Mouse (Mus musculus): ENCODE data around the gene P2ry14. TPM values are rescaled to one million over a fixed set of nuclear protein-coding genes. Genes with fewer than 3 reads are reported as not detected.
A peak's percentile ranks its signal among the peaks of the same experiment; 100 is the strongest.

The P2ry14 gene
- 2.3 and 3.0 TPM in 2 replicates for polyA plus RNA-seq (2015; fragmentation: Nextera tagmentation; extraction: Ambion mirVana)

GRCm38 (mm10) chr3:59153424-59153823 lies at the start of gene P2ry14:
TSS of gene P2ry14 (minus strand) at chr3:59153618.
- no peak within 1 kb of the TSS for H3K4me2 ChIP-seq
- ATAC-seq (replicated peaks; ENCODE audit: low FRiP score), result no peak
- H3K4me3 ChIP-seq (replicated peaks), result no peak within 1 kb of the TSS
- no peaks in the 10 kb centered on the region for H3K4me1 ChIP-seq
- H3K9ac ChIP-seq, result no peak within 1 kb of the TSS
- no peaks in the 10 kb centered on the region for H3K9me3 ChIP-seq (replicated peaks)
- no peak within 1 kb of the TSS for H3K27ac ChIP-seq
- no peaks in the 10 kb centered on the region for H3K27me3 ChIP-seq
- H3K36me3 ChIP-seq, result no peaks in the 10 kb centered on the region
- 81% methylated on average over 5 of the region's 5 CpGs for WGBS

- ATAC-seq (replicated peaks; ENCODE audit: low FRiP score), result no peak
- no peak overlapping the region for H3K4me2 ChIP-seq
- WGBS, result 74% methylated on average over 4 of the region's 4 CpGs
- no peaks in the 10 kb centered on the region for H3K36me3 ChIP-seq
- no peak overlapping the region for H3K9ac ChIP-seq
- no peak overlapping the region for H3K27ac ChIP-seq
- H3K9me3 ChIP-seq (replicated peaks), result no peaks in the 10 kb centered on the region
- no peaks in the 10 kb centered on the region for H3K27me3 ChIP-seq
- no peaks in the 10 kb centered on the region for H3K4me1 ChIP-seq
- no peak overlapping the region for H3K4me3 ChIP-seq (replicated peaks)
Measured at GRCm38 (mm10) chr3:59197329-59197948, 44.0 kb upstream of the P2ry14 start.

- H3K9ac ChIP-seq, result no peak within 1 kb of the TSS
- no peak within 1 kb of the TSS for H3K27ac ChIP-seq
- H3K4me2 ChIP-seq, result no peak within 1 kb of the TSS
- no peaks in the 10 kb centered on the region for H3K36me3 ChIP-seq
- no peaks in the 10 kb centered on the region for H3K4me1 ChIP-seq
- no peak within 1 kb of the TSS for H3K4me3 ChIP-seq (replicated peaks)
- no peak for ATAC-seq (replicated peaks; ENCODE audit: low FRiP score)
- WGBS, result 87% methylated on average over 7 of the region's 7 CpGs
- no peaks in the 10 kb centered on the region for H3K9me3 ChIP-seq (replicated peaks)
- no peaks in the 10 kb centered on the region for H3K27me3 ChIP-seq
Measured at GRCm38 (mm10) chr3:59194938-59195337, 41.5 kb upstream of the P2ry14 start, which contains the start of gene Gpr87. TSS of gene Gpr87 (minus strand) at chr3:59195104.

- H3K27ac ChIP-seq, result no peak overlapping the region
- no peaks in the 10 kb centered on the region for H3K9me3 ChIP-seq (replicated peaks)
- ATAC-seq (replicated peaks; ENCODE audit: low FRiP score), result no peak
- no peaks in the 10 kb centered on the region for H3K36me3 ChIP-seq
- no peaks in the 10 kb centered on the region for H3K27me3 ChIP-seq
- 90% methylated on average over 7 of the region's 7 CpGs for WGBS
- no peak overlapping the region for H3K9ac ChIP-seq
- H3K4me1 ChIP-seq, result no peaks in the 10 kb centered on the region
- no peak overlapping the region for H3K4me3 ChIP-seq (replicated peaks)
- H3K4me2 ChIP-seq, result no peak overlapping the region
Measured at GRCm38 (mm10) chr3:59194099-59194498, 40.7 kb upstream of the P2ry14 start.

GRCm38 (mm10) chr3:59191674-59192073 lies 38.3 kb upstream of the P2ry14 start:
- H3K4me3 ChIP-seq (replicated peaks), result no peak overlapping the region
- no peaks in the 10 kb centered on the region for H3K27me3 ChIP-seq
- H3K9ac ChIP-seq, result no peak overlapping the region
- no peak overlapping the region for H3K4me2 ChIP-seq
- no peak for ATAC-seq (replicated peaks; ENCODE audit: low FRiP score)
- H3K9me3 ChIP-seq (replicated peaks), result no peaks in the 10 kb centered on the region
- 91% methylated on average over 6 of the region's 6 CpGs for WGBS
- H3K36me3 ChIP-seq, result no peaks in the 10 kb centered on the region
- H3K27ac ChIP-seq, result no peak overlapping the region
- H3K4me1 ChIP-seq, result no peaks in the 10 kb centered on the region

GRCm38 (mm10) chr3:59187336-59187735 lies 33.9 kb upstream of the P2ry14 start:
- no peak overlapping the region for H3K9ac ChIP-seq
- H3K27me3 ChIP-seq, result no peaks in the 10 kb centered on the region
- WGBS, result 77% methylated on average over 4 of the region's 4 CpGs
- H3K27ac ChIP-seq, result no peak overlapping the region
- H3K4me2 ChIP-seq, result no peak overlapping the region
- no peaks in the 10 kb centered on the region for H3K9me3 ChIP-seq (replicated peaks)
- H3K4me1 ChIP-seq, result no peaks in the 10 kb centered on the region
- H3K36me3 ChIP-seq, result no peaks in the 10 kb centered on the region
- no peak overlapping the region for H3K4me3 ChIP-seq (replicated peaks)
- no peak for ATAC-seq (replicated peaks; ENCODE audit: low FRiP score)

GRCm38 (mm10) chr3:59185662-59186061 lies 32.2 kb upstream of the P2ry14 start:
- Histone ChIP-seq H3K27ac (no peak overlapping the region), H3K27me3 (no peaks in the 10 kb centered on the region), H3K4me1 (no peaks in the 10 kb centered on the region), H3K9me3 (replicated peaks) (no peaks in the 10 kb centered on the region), H3K36me3 (no peaks in the 10 kb centered on the region), H3K9ac (no peak overlapping the region), H3K4me2 (no peak overlapping the region), H3K4me3 (replicated peaks) (no peak overlapping the region)
- no peak for ATAC-seq (replicated peaks; ENCODE audit: low FRiP score)
- 84% methylated on average over 4 of the region's 4 CpGs for WGBS

GRCm38 (mm10) chr3:59182129-59182528 lies 28.7 kb upstream of the P2ry14 start:
- Histone ChIP-seq H3K27ac (no peak overlapping the region), H3K27me3 (no peaks in the 10 kb centered on the region), H3K4me3 (replicated peaks) (no peak overlapping the region), H3K36me3 (no peaks in the 10 kb centered on the region), H3K4me1 (no peaks in the 10 kb centered on the region), H3K4me2 (no peak overlapping the region), H3K9ac (no peak overlapping the region), H3K9me3 (replicated peaks) (no peaks in the 10 kb centered on the region)
- ATAC-seq (replicated peaks; ENCODE audit: low FRiP score), result no peak

- no peak overlapping the region for H3K9ac ChIP-seq
- ATAC-seq (replicated peaks; ENCODE audit: low FRiP score), result no peak
- no peak overlapping the region for H3K27ac ChIP-seq
- H3K4me1 ChIP-seq, result no peaks in the 10 kb centered on the region
- H3K9me3 ChIP-seq (replicated peaks), result no peaks in the 10 kb centered on the region
- no peak overlapping the region for H3K4me3 ChIP-seq (replicated peaks)
- H3K4me2 ChIP-seq, result no peak overlapping the region
- H3K27me3 ChIP-seq, result no peaks in the 10 kb centered on the region
- 69% methylated on average over 5 of the region's 5 CpGs for WGBS
- no peaks in the 10 kb centered on the region for H3K36me3 ChIP-seq
Measured at GRCm38 (mm10) chr3:59181134-59181533, 27.7 kb upstream of the P2ry14 start.

GRCm38 (mm10) chr3:59176871-59177270 lies 23.5 kb upstream of the P2ry14 start:
- no peak overlapping the region for H3K9ac ChIP-seq

GRCm38 (mm10) chr3:59175234-59175633 lies 21.8 kb upstream of the P2ry14 start:
- H3K27me3 ChIP-seq, result no peaks in the 10 kb centered on the region
- no peak overlapping the region for H3K4me2 ChIP-seq
- H3K36me3 ChIP-seq, result no peaks in the 10 kb centered on the region
- peak; percentile 79; the same call in 1 of the 2 replicates for ATAC-seq (replicated peaks; ENCODE audit: low FRiP score)
- no peak overlapping the region for H3K27ac ChIP-seq
- WGBS, result 23% methylated on average over 5 of the region's 5 CpGs
- no peaks in the 10 kb centered on the region for H3K9me3 ChIP-seq (replicated peaks)
- H3K9ac ChIP-seq, result no peak overlapping the region
- no peak overlapping the region for H3K4me3 ChIP-seq (replicated peaks)
- peaks cover 5% of the 10 kb centered on the region for H3K4me1 ChIP-seq

More at GRCm38 (mm10) chr3:59176871-59177270, 23.5 kb upstream of the P2ry14 start:
- Histone ChIP-seq H3K4me3 (replicated peaks) (no peak overlapping the region), H3K4me2 (no peak overlapping the region), H3K36me3 (no peaks in the 10 kb centered on the region), H3K4me1 (no peaks in the 10 kb centered on the region), H3K27me3 (no peaks in the 10 kb centered on the region), H3K27ac (no peak overlapping the region), H3K9me3 (replicated peaks) (no peaks in the 10 kb centered on the region)
- ATAC-seq (replicated peaks; ENCODE audit: low FRiP score), result no peak
- 72% methylated on average over 5 of the region's 5 CpGs for WGBS

GRCm38 (mm10) chr3:59174426-59175154 lies 21.2 kb upstream of the P2ry14 start:
- ATAC-seq (replicated peaks; ENCODE audit: low FRiP score), result no peak
- no peak overlapping the region for H3K4me2 ChIP-seq
- no peaks in the 10 kb centered on the region for H3K36me3 ChIP-seq
- no peaks in the 10 kb centered on the region for H3K27me3 ChIP-seq
- H3K9me3 ChIP-seq (replicated peaks), result no peaks in the 10 kb centered on the region
- 73% methylated on average over 6 of the region's 6 CpGs for WGBS
- peaks cover 11% of the 10 kb centered on the region for H3K4me1 ChIP-seq
- H3K9ac ChIP-seq, result no peak overlapping the region
- H3K27ac ChIP-seq, result no peak overlapping the region
- no peak overlapping the region for H3K4me3 ChIP-seq (replicated peaks)
